Mouse (Mus musculus): ENCODE results near the gene Rsph3b. TPM values are rescaled to one million over a fixed set of nuclear protein-coding genes. Genes with fewer than 3 reads are reported as not detected.
"Not testable (repeated sequence)": the region's sequence is repeated elsewhere in the genome, so short reads cannot be mapped to it uniquely, and the experiment has no call there.

Gene Rsph3b
- polyA plus RNA-seq, 1 experiment from 2014 or later, result 12.0 TPM

DNA sequence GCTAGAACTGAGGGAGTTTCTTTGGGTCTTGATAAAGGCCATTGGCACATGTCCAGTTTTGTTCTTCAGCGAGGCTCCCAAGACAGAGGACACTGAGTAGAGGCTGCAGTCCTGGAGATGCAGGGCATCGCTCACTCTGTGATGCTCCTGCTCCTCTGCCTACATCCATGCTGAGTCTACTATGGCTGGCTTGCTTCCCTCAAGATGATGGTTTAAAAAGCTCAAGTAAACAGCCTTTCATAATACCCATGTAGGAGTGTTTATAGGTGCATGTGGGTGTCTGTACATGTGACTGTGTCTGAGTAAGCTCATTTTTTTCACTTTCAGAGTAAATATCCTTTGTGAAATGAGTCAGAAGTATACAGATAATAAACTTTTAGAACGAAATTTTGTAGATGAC lies 26.5 kb upstream of the Rsph3b start:
- 52% methylated on average over 3 of the region's 3 CpGs for WGBS (ENCODE audit: insufficient replicate concordance)

DNA sequence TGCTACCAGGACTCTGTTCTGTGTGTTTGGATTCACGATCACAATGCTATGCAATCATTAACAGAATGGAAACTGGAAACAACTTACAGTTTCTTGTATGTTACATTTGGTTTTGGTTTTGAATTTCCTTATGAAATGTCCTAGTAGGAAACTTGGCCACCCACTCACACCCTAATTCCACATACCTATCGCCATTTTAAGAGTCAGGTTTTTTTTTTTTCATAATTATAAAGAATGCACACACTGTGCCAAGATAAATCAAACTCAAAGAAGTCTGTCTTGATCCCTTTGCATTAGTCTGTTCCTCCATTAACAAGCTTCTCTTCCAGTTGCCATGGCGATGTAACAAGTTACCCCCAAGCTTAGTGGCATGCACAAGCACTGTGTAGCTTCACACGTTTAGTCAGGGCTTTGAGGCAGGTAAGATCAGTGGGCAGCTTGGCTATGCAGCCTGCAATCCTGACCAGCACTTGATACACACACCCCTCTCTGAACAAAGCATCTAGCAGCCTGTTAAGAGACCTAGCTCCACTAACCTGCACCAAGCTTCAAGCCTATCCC lies 24.4 kb upstream of the Rsph3b start:
- H3K9ac ChIP-seq (ENCODE audit: low read depth, low read length); H3K36me3 ChIP-seq (ENCODE audit: control insufficient read depth, insufficient read depth); H3K27me3 ChIP-seq (ENCODE audit: control insufficient read depth, insufficient read depth, low read depth, low read length); H3K4me3 ChIP-seq (ENCODE audit: low read depth, low read length); ATAC-seq (ENCODE audit: low read depth); H3K27ac ChIP-seq (ENCODE audit: low read length); H3K4me1 ChIP-seq (ENCODE audit: control insufficient read depth, low read depth, low read length); H3K9me3 ChIP-seq (replicated peaks; ENCODE audit: control insufficient read depth, low read length); H3K4me2 ChIP-seq (ENCODE audit: low read depth, low read length): not testable (repeated sequence)
- WGBS (ENCODE audit: insufficient replicate concordance), result 59% methylated on average over 4 of the region's 4 CpGs

More for the DNA sequence above, 26.5 kb upstream of the Rsph3b start:
- not testable (repeated sequence) for H3K4me3 ChIP-seq (ENCODE audit: low read depth, low read length); H3K4me1 ChIP-seq (ENCODE audit: control insufficient read depth, low read depth, low read length); H3K9me3 ChIP-seq (replicated peaks; ENCODE audit: control insufficient read depth, low read length); ATAC-seq (ENCODE audit: low read depth); H3K27ac ChIP-seq (ENCODE audit: low read length); H3K36me3 ChIP-seq (ENCODE audit: control insufficient read depth, insufficient read depth); H3K27me3 ChIP-seq (ENCODE audit: control insufficient read depth, insufficient read depth, low read depth, low read length); H3K9ac ChIP-seq (ENCODE audit: low read depth, low read length); H3K4me2 ChIP-seq (ENCODE audit: low read depth, low read length)

GRCm38 (mm10) chr17:6971238-6971637 lies 22.8 kb upstream of the Rsph3b start:
- 71% methylated on average over 7 of the region's 8 CpGs for WGBS (ENCODE audit: insufficient replicate concordance)
- not testable (repeated sequence) for H3K27ac ChIP-seq (ENCODE audit: low read length); H3K9me3 ChIP-seq (replicated peaks; ENCODE audit: control insufficient read depth, low read length); H3K27me3 ChIP-seq (ENCODE audit: control insufficient read depth, insufficient read depth, low read depth, low read length); H3K4me2 ChIP-seq (ENCODE audit: low read depth, low read length); H3K4me1 ChIP-seq (ENCODE audit: control insufficient read depth, low read depth, low read length); ATAC-seq (ENCODE audit: low read depth); H3K9ac ChIP-seq (ENCODE audit: low read depth, low read length); H3K4me3 ChIP-seq (ENCODE audit: low read depth, low read length); H3K36me3 ChIP-seq (ENCODE audit: control insufficient read depth, insufficient read depth)

DNA sequence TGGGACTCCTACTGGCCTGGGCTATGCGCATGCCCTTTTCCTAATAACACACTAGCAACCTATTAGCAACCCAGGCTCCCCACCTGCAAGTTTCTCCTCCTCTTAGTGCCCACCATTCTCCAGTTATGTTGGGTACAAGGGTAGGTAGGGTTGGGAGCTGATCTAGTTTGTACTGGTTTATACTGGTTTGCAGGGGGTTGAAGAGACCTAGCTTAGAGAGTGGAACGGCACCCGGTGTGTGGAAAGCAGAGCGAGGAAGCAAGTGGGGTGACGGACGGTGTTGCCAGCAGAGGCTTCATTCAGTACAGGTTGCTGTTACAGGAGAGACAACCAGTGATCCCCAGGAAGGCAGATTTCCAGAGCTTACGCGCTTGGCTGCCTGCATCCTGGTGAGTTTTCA lies 21.9 kb upstream of the Rsph3b start, which contains the start of gene Rnaset2b:
Rnaset2b (plus strand) TSS at position 301 of the 400 bp plus-strand sequence.
- not testable (repeated sequence) for H3K27me3 ChIP-seq (ENCODE audit: control insufficient read depth, insufficient read depth, low read depth, low read length); H3K4me1 ChIP-seq (ENCODE audit: control insufficient read depth, low read depth, low read length); ATAC-seq (ENCODE audit: low read depth); H3K4me3 ChIP-seq (ENCODE audit: low read depth, low read length); H3K36me3 ChIP-seq (ENCODE audit: control insufficient read depth, insufficient read depth); H3K27ac ChIP-seq (ENCODE audit: low read length); H3K9me3 ChIP-seq (replicated peaks; ENCODE audit: control insufficient read depth, low read length); H3K4me2 ChIP-seq (ENCODE audit: low read depth, low read length); H3K9ac ChIP-seq (ENCODE audit: low read depth, low read length)
- no CpG with 5 or more reads among the region's 8 CpGs for WGBS (ENCODE audit: insufficient replicate concordance)

DNA sequence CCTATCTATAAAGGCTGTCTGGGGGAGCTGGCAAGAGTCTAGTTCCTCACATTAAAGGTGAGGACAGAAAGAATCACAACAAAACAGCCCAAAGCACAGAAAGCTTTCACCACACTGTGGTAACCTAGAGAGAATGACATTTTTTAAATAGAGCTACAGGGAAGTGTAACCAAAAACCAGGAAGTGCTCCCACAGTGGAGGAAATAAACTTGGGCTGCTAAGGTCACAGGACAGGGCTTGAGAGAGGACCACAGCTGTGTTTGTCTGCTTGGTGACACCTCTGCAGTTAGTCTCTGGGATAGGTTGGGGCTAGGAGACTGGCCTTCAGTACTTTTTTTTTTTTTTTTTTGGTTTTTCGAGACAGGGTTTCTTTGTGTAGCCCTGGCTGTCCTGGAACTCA lies 19.2 kb upstream of the Rsph3b start:
- H3K36me3 ChIP-seq (ENCODE audit: control insufficient read depth, insufficient read depth); H3K9ac ChIP-seq (ENCODE audit: low read depth, low read length); H3K27me3 ChIP-seq (ENCODE audit: control insufficient read depth, insufficient read depth, low read depth, low read length); H3K4me1 ChIP-seq (ENCODE audit: control insufficient read depth, low read depth, low read length); H3K4me2 ChIP-seq (ENCODE audit: low read depth, low read length); H3K27ac ChIP-seq (ENCODE audit: low read length); H3K9me3 ChIP-seq (replicated peaks; ENCODE audit: control insufficient read depth, low read length); H3K4me3 ChIP-seq (ENCODE audit: low read depth, low read length): not testable (repeated sequence)
- peak; percentile 62 for ATAC-seq (ENCODE audit: low read depth)
- WGBS (ENCODE audit: insufficient replicate concordance), result 14% methylated on average over 1 of the region's 1 CpGs

DNA sequence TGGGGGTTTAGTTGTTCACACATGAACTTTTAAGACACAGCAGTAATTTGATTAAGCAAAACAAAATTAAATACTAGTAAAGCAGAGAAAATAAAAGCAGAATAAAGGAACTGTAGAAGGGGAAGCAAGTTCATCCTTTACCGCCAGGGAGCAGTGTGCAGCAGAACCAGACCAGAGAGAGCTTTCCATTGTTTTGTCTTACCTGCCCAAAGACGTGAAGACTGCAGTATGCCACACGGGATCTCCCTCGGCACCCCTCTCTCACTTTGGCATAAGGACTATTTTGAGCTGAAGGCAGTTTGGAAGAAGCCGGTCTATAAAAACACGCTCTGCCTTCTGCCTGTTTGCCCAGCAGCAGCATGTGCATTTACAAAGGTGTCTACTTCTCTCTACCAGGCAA lies 16.9 kb upstream of the Rsph3b start:
- not testable (repeated sequence) for H3K4me2 ChIP-seq (ENCODE audit: low read depth, low read length); H3K4me3 ChIP-seq (ENCODE audit: low read depth, low read length); H3K4me1 ChIP-seq (ENCODE audit: control insufficient read depth, low read depth, low read length); H3K9me3 ChIP-seq (replicated peaks; ENCODE audit: control insufficient read depth, low read length); H3K9ac ChIP-seq (ENCODE audit: low read depth, low read length); H3K27me3 ChIP-seq (ENCODE audit: control insufficient read depth, insufficient read depth, low read depth, low read length); H3K36me3 ChIP-seq (ENCODE audit: control insufficient read depth, insufficient read depth); H3K27ac ChIP-seq (ENCODE audit: low read length); ATAC-seq (ENCODE audit: low read depth)
- 6% methylated on average over 5 of the region's 6 CpGs for WGBS (ENCODE audit: insufficient replicate concordance)

GRCm38 (mm10) chr17:6962936-6963335 lies 14.5 kb upstream of the Rsph3b start:
- H3K9ac ChIP-seq (ENCODE audit: low read depth, low read length); H3K4me2 ChIP-seq (ENCODE audit: low read depth, low read length); H3K4me1 ChIP-seq (ENCODE audit: control insufficient read depth, low read depth, low read length); H3K4me3 ChIP-seq (ENCODE audit: low read depth, low read length); H3K36me3 ChIP-seq (ENCODE audit: control insufficient read depth, insufficient read depth); ATAC-seq (ENCODE audit: low read depth); H3K9me3 ChIP-seq (replicated peaks; ENCODE audit: control insufficient read depth, low read length); H3K27me3 ChIP-seq (ENCODE audit: control insufficient read depth, insufficient read depth, low read depth, low read length); H3K27ac ChIP-seq (ENCODE audit: low read length): not testable (repeated sequence)
- 60% methylated on average over 4 of the region's 4 CpGs for WGBS (ENCODE audit: insufficient replicate concordance)

DNA sequence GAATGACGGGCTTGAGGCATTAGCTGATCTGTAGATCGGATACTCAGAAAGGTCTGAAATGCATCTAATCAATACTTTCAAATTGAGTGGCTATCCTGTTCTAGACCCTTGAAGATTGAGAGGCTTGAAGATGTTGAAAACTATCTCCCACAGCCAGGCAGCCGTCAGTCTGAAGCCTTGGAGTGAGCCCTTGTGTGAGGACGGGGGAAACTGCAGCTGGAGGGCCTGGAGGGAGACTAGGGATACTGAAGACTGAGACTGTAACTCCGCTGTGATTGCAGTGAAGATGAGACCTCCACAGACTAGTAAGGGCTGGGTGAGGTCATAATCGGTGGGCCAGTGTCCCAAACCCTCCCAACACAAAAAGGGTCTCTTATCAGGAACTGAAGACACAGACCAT lies 13.9 kb upstream of the Rsph3b start:
- 59% methylated on average over 3 of the region's 6 CpGs for WGBS (ENCODE audit: insufficient replicate concordance)
- not testable (repeated sequence) for ATAC-seq (ENCODE audit: low read depth); H3K4me3 ChIP-seq (ENCODE audit: low read depth, low read length); H3K4me2 ChIP-seq (ENCODE audit: low read depth, low read length); H3K4me1 ChIP-seq (ENCODE audit: control insufficient read depth, low read depth, low read length); H3K27me3 ChIP-seq (ENCODE audit: control insufficient read depth, insufficient read depth, low read depth, low read length); H3K9me3 ChIP-seq (replicated peaks; ENCODE audit: control insufficient read depth, low read length); H3K27ac ChIP-seq (ENCODE audit: low read length); H3K9ac ChIP-seq (ENCODE audit: low read depth, low read length); H3K36me3 ChIP-seq (ENCODE audit: control insufficient read depth, insufficient read depth)

DNA sequence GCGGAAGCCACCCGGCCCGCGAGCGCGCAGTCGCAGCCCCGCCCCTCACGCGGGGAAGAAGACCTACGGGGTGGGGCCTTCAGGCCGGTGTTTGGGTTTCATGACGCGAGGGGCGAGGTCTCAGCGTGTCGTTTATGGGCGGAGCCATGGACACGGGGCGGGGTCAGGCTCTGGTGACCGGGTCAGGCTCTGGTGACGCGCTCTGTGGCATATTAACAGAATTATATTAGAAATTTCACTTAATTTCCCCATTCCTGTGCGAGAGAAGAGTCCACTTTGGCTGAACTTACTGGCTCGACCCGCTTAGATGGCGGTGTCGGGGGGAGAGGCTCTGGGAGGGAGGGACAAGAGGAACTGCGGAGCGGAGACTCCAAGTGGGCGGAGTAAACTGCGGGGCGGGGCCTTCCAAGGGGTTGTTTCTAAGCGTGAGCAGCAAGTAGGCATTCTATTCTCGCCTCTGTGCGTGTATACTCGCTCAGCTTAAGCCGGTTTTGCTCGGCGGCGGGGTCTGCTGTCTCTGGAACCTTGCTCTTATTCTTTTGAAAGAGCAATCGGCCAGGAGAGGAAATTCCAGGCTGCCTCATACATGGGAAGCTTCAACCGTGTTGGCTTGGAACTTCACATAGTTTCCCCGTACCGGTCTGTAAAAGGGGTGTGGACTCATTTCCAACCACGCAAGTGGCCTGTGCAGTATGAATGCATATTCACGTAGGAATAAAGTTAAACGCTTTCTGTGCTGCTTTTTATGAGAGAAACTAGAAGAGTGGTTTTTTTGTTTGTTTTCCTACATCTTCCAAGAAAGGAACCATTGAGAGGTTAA lies 12.9 kb upstream of the Rsph3b start:
- H3K4me1 ChIP-seq (ENCODE audit: control insufficient read depth, low read depth, low read length); H3K27ac ChIP-seq (ENCODE audit: low read length); H3K27me3 ChIP-seq (ENCODE audit: control insufficient read depth, insufficient read depth, low read depth, low read length); H3K9me3 ChIP-seq (replicated peaks; ENCODE audit: control insufficient read depth, low read length); H3K9ac ChIP-seq (ENCODE audit: low read depth, low read length); H3K36me3 ChIP-seq (ENCODE audit: control insufficient read depth, insufficient read depth): not testable (repeated sequence)
- WGBS (ENCODE audit: insufficient replicate concordance), result under 1% methylated on average over 15 of the region's 48 CpGs
- peak overlapping the region; percentile 65 for H3K4me2 ChIP-seq (ENCODE audit: low read depth, low read length)
- peak overlapping the region; percentile 46 for H3K4me3 ChIP-seq (ENCODE audit: low read depth, low read length)
- peak; percentile 97 for ATAC-seq (ENCODE audit: low read depth)
